Mouse (Mus musculus) layer of hippocampus, adult 2 months (tissue): ENCODE measurements at regions not wholly inside any gene's neighbourhood (a gene's known extent, or its start where the extent isn't known, plus 50 kb on each side); places are given as distances from the start of the nearest gene placed in this dataset.
A peak's percentile ranks its signal among the peaks of the same experiment; 100 is the strongest.
"Not testable (repeated sequence)": the region's sequence is repeated elsewhere in the genome, so short reads cannot be mapped to it uniquely, and the experiment has no call there.

Experiments
- DNase-seq, 2 experiments: peaks; one replicate each; pipeline ENCODE4 v3.0.0; 2022; ENCODE audit warnings: low spot score in 2 of 2
- H3K27ac ChIP-seq: fragments of 200-600 bp; 2 replicates; pipeline ENCODE4 v1.8.1; 2022
- H3K4me3 ChIP-seq: fragments of 200-600 bp; 2 replicates; pipeline ENCODE4 v1.8.1; 2022; ENCODE audit warnings: mild to moderate bottlenecking
- CTCF ChIP-seq: fragments of 200-600 bp; conservative IDR thresholded peaks from 2 replicates; pipeline ENCODE4 v1.8.1; 2022; ENCODE audit warnings: antibody characterized with exemption, mild to moderate bottlenecking, moderate library complexity

DNA sequence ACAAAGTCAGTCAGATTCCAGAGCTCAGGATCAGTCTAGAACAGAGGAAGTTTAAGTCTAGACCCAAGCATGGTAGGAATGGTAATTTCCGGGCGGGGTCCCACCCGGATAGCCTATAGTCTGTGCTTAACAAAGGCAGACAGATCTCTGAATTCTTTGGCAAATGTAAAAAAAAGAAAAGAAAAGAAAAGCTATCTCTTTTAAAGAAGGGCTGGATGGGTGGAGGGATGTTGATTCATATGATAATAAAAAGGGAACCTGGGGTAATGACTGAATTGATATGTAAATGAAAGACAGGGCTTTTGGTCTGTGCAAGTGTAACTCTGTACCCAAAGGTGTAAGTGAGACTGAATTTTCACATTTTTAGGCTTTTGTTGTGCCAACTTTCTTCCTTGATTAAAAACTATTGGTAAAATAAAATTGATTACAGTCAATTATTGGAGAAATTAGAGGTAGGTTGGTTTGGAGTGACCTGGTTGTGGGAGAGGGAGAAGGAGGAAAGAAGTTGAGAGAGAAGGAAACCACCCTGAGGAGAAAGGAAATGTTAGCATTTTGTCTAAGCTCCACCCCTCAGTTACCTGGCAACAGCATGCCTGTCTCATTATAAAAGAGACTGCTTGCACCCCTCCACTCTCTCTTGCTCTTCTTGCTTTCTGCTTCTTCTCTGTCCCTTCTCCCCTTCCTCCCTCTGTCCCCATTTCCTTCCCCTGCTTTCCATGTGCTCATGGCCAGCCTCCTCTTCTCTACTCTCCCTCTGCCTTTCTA, 259.3 kb upstream of the Crbn start:
- no peak for TF ChIP-seq CTCF
- Histone ChIP-seq H3K4me3 (no peak overlapping the region), H3K27ac (no peak overlapping the region)
- DNase-seq = no peak

DNA sequence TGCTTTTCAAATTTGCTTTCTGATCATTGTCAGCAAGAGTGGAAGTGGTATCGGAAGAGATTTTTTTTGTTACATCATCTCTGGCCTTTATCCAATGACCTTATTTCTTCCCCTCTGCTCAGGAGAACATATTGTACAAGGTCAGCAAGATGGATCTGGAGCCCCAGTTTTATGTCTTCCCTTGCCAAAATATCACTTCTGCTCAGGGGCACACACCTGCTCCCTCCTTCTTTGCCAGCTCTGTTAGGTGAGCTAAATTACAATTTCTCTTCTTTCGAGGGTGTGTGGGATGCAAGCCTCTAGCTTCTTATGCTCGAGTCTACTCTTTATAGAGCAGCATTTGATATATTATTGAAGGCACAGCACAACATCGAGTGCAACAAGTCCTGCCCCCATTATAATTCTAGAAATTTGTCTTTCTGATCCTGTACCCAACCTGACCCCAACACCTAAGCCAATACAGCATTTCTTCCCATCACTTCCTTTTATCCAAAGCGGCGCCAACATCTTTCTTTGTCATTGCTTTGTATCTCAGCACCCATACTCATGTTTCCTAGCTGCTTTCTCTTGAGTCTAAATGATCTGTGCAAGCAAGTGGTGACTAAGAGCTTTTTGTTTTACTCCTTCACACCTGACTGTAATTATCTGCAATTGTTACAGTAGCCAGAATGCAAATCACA, 263.1 kb upstream of the Crbn start:
- no peak for DNase-seq

DNA sequence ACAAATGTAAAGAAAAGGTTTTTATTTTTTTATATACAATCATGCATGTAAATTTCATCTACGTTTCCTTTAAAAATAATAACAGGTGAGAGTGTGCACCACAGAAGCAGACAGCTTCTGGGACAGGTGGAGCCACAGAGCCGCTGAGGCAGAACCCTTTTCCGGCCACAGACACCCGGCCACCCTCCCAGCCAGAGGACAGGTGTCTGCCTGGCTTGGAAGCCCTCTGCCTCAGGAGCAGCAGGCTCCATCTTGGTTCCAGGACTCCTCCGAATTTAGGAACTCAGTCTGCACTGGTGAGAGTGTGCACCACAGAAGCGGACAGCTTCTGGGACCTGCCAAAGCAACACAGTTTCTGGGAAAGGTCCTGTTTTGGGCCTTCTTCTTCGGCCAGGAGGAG, 270.6 kb upstream of the Crbn start:
- Histone ChIP-seq H3K4me3 (no peak overlapping the region), H3K27ac (no peak overlapping the region)
- no peak for TF ChIP-seq CTCF
- DNase-seq = no peak

More for the DNA sequence above, 263.1 kb upstream of the Crbn start:
- Histone ChIP-seq H3K4me3 (no peak overlapping the region), H3K27ac (no peak overlapping the region)
- no peak for TF ChIP-seq CTCF

DNA sequence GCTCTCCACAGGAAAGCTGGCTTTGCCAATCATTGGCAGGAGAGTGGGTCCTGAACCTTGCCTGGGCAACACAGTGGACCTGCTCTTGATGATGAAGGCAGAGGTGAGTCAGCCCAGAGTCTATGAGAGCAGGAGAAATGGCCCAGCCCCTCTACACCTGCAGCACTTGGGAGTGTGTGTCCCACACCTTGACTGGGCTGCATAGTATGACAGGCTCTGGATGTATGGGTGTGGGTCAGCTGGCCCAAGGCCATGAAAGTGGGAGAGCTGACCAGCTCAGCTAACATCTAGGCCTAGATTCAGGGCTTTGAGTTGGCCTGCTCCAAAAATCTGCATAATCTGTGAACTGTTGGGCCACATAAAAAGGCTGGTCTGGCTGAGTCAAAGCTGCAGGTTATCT, 292.7 kb upstream of the Crbn start:
- no peak overlapping the region for H3K27ac ChIP-seq
- no peak for DNase-seq
- TF ChIP-seq CTCF = no peak

DNA sequence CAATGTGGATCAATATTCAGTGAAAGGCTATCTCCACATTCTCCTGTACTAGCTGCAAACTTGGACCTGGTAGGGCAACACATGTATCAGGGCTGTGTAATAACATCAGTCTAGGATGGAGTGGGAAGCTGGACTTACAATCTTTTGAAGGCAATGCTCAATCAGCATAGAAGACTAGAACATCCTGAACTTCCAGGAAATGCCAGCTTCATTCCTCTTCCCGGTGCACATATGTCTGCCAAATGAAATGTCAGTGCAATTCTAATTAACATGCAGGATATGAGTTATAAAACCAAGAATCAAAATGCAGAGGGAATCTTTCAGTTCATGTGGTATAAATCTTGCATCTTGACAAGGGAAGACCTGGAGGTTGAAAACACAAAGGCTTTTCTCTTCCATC, 328.8 kb upstream of the Crbn start:
- Histone ChIP-seq H3K4me3 (no peak overlapping the region), H3K27ac (peak overlapping the region; percentile 78)
- TF ChIP-seq CTCF = no peak
- DNase-seq = peak; percentile 17 to 67

More for the DNA sequence above, 292.7 kb upstream of the Crbn start:
- H3K4me3 ChIP-seq = no peak overlapping the region

GRCm38 (mm10) chr6:107167736-107168491, 361.7 kb upstream of the Lrrn1 start:
- Histone ChIP-seq H3K4me3 (no peak overlapping the region), H3K27ac (peak overlapping the region; percentile 87)
- no peak for TF ChIP-seq CTCF
- DNase-seq = peak in 1 of 2 experiments; percentile 75

DNA sequence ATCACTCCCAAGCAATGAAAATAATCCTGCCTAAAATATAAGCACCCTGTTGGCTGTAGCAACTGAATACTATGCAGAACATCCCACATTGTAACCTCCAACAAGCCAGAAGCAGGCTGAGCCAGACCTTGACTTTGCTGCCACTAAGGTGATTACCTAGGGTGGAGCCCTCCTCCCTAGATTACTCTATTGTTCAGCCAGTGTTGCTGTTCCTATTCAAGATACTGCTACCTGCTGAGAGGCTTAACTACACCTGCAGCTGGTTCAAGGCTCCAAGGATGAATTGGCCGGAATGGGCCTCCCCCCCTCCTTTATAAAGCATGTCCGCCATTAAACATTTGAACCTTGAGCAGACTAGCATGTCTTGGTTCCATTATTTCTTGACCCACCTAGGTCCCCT, 311.3 kb upstream of the Lrrn1 start:
- TF ChIP-seq CTCF = no peak

DNA sequence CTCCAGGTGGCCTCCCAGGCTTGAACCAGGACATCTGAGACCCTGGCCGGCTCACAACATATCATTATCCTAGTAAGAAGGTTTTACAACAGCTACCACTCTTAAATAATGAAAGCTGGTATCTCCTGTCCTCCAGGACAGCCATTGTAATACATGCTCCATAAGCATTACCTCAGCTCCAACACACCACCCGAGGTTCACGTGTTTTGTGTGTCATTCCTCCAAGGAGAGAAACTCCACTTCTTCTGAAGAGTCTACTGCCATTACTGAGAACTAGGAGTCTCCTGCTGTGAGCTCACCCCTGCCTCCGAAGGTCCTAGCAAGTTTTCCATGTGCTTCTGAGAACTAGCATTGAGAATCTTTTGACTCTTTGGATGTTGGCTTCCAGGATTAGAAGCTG, 310.8 kb upstream of the Lrrn1 start:
- Histone ChIP-seq H3K4me3 (no peak overlapping the region), H3K27ac (no peak overlapping the region)
- TF ChIP-seq CTCF = no peak
- DNase-seq = no peak

More for the DNA sequence above, 311.3 kb upstream of the Lrrn1 start:
- Histone ChIP-seq H3K4me3 (no peak overlapping the region), H3K27ac (no peak overlapping the region)
- no peak for DNase-seq

- DNase-seq = no peak
- Histone ChIP-seq H3K27ac (no peak overlapping the region), H3K4me3 (no peak overlapping the region)
- TF ChIP-seq CTCF = no peak
These were observed 307.0 kb upstream of the Lrrn1 start for GRCm38 (mm10) chr6:107222602-107223001.

DNA sequence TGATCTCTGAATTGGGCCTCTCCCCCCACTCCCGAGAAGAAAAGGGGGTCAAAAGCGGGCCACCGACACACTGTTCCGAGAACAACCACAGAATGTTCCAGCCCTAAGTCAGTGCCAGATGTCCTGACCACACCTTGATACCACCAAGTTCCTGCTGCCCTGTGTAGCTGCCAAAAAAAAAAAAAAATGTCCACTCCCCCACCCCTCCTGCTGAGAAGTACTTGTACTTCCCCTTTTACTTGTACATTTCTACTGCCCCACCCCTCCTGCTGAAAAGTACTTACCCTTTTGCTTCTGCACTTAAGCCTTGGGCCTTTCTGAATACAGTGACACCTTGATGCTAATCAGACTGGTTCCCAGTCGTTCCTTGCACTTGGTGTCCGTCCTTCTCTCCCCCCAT, 299.7 kb upstream of the Lrrn1 start:
- not testable (repeated sequence) for H3K4me3 ChIP-seq, H3K27ac ChIP-seq, DNase-seq

DNA sequence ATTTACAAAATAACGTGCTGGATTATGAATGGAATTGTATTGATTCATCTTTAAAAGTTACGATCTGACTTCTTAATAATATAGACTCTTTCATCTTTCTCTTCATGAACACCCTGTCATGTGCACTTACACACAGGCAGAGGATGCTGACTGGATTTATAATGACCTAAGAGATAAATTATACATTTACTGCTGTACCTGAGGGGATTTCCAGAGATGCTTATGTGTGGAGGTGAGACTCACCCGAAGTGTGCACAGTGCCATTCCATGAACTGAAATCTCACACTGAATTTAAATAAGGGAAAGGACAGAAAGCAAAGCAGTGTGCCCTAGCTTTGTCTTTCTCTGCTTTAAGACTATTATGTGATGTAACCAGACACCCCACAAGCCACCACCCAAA, 291.9 kb upstream of the Lrrn1 start:
- Histone ChIP-seq H3K4me3 (no peak overlapping the region), H3K27ac (no peak overlapping the region)
- TF ChIP-seq CTCF = no peak
- DNase-seq = no peak

DNA sequence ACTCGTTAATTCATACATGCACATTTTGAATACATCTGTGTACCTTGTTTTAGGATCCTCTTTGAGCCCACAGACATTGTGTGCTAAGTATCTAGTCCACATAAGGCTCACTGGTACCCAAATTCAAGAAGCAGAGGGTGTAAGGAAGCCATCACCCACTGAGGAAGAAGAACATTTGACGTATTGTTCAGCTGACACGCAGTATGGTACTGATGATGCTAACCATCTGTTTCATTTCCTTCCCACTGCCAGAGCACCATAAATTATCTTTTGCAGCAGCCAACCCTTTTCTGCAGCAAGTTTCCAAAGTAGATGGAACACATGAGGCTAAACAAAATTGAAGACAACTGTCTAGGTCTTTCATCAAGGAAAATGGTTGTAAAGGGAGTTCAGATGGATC, 285.6 kb upstream of the Lrrn1 start:
- Histone ChIP-seq H3K4me3 (no peak overlapping the region), H3K27ac (peak overlapping the region; percentile 50; the same call in 1 of the 2 replicates)
- DNase-seq = peak; percentile 25 to 66
- no peak for TF ChIP-seq CTCF

- no peak overlapping the region for H3K27ac ChIP-seq
- TF ChIP-seq CTCF = no peak
- DNase-seq = no peak
These were observed 249.2 kb upstream of the Lrrn1 start for GRCm38 (mm10) chr6:107280348-107280747.

More at GRCm38 (mm10) chr6:107280348-107280747, 249.2 kb upstream of the Lrrn1 start:
- H3K4me3 ChIP-seq = no peak overlapping the region
